Mouse (Mus musculus): ENCODE results near the gene Cubn. TPM values are rescaled to one million over a fixed set of nuclear protein-coding genes. Genes with fewer than 3 reads are reported as not detected.
A peak's percentile ranks its signal among the peaks of the same experiment; 100 is the strongest.

Cubn gene
- polyA plus RNA-seq, 1 experiment from 2014 or later = 5.2 TPM

- peak; percentile 94 for DNase-seq (ENCODE audit: low spot score)
- Histone ChIP-seq H3K4me1 (replicated peaks; ENCODE audit: control insufficient read depth, insufficient read depth, low read length) (peaks cover 10% of the 10 kb centered on the region; the same call in 1 of the 2 replicates), H3K9ac (ENCODE audit: low read length) (peak within 1 kb of the TSS; percentile 62), H3K36me3 (ENCODE audit: control insufficient read depth, insufficient read depth, low read length) (peaks cover 4% of the 10 kb centered on the region; the same call in 1 of the 2 replicates), H3K9me3 (ENCODE audit: control insufficient read depth, low read length) (no peaks in the 10 kb centered on the region), H3K4me2 (ENCODE audit: low read length) (peak within 1 kb of the TSS; percentile 74), H3K27ac (ENCODE audit: low read depth) (peak within 1 kb of the TSS; percentile 47), H3K4me3 (ENCODE audit: low read depth, low read length) (peak within 1 kb of the TSS; percentile 58), H3K27me3 (replicated peaks; ENCODE audit: control insufficient read depth, insufficient read depth, low read length) (no peaks in the 10 kb centered on the region)
- WGBS = under 1% methylated on average over 37 of the region's 37 CpGs
- ATAC-seq (replicated peaks; ENCODE audit: low FRiP score, low TSS enrichment, low read depth) = peak; percentile 98
Observed at GRCm38 (mm10) chr2:13271165-13271957, 220.3 kb downstream of the Cubn start, which contains the start of gene Rsu1. Rsu1 (minus strand) TSS chr2:13271415.

GRCm38 (mm10) chr2:13270736-13271135, 220.9 kb downstream of the Cubn start:
- Histone ChIP-seq H3K4me1 (replicated peaks; ENCODE audit: control insufficient read depth, insufficient read depth, low read length) (peaks cover 10% of the 10 kb centered on the region; the same call in 1 of the 2 replicates), H3K9me3 (ENCODE audit: control insufficient read depth, low read length) (no peaks in the 10 kb centered on the region), H3K27me3 (replicated peaks; ENCODE audit: control insufficient read depth, insufficient read depth, low read length) (no peaks in the 10 kb centered on the region), H3K4me3 (ENCODE audit: low read depth, low read length) (peak overlapping the region; percentile 58), H3K36me3 (ENCODE audit: control insufficient read depth, insufficient read depth, low read length) (peaks cover 4% of the 10 kb centered on the region; the same call in 1 of the 2 replicates), H3K9ac (ENCODE audit: low read length) (peak overlapping the region; percentile 62), H3K4me2 (ENCODE audit: low read length) (peak overlapping the region; percentile 74), H3K27ac (ENCODE audit: low read depth) (peak overlapping the region; percentile 47)
- 36% methylated on average over 8 of the region's 8 CpGs for WGBS
- DNase-seq (ENCODE audit: low spot score) (no peak), ATAC-seq (replicated peaks; ENCODE audit: low FRiP score, low TSS enrichment, low read depth) (0 out of 2 replicates have a peak, but pooled peaks have one; percentile 1)

GRCm38 (mm10) chr2:13268681-13269293, 222.8 kb downstream of the Cubn start:
- no peaks in the 10 kb centered on the region for H3K9me3 ChIP-seq (ENCODE audit: control insufficient read depth, low read length)
- WGBS = 93% methylated on average over 4 of the region's 4 CpGs
- H3K36me3 ChIP-seq (ENCODE audit: control insufficient read depth, insufficient read depth, low read length) = peaks cover 4% of the 10 kb centered on the region; the same call in 1 of the 2 replicates
- peaks cover 10% of the 10 kb centered on the region; the same call in 1 of the 2 replicates for H3K4me1 ChIP-seq (replicated peaks; ENCODE audit: control insufficient read depth, insufficient read depth, low read length)
- ATAC-seq (replicated peaks; ENCODE audit: low FRiP score, low TSS enrichment, low read depth) = no peak
- no peak overlapping the region for H3K4me2 ChIP-seq (ENCODE audit: low read length)
- no peak overlapping the region for H3K27ac ChIP-seq (ENCODE audit: low read depth)
- H3K27me3 ChIP-seq (replicated peaks; ENCODE audit: control insufficient read depth, insufficient read depth, low read length) = no peaks in the 10 kb centered on the region
- H3K9ac ChIP-seq (ENCODE audit: low read length) = no peak overlapping the region
- no peak for DNase-seq (ENCODE audit: low spot score)
- H3K4me3 ChIP-seq (ENCODE audit: low read depth, low read length) = no peak overlapping the region

DNA sequence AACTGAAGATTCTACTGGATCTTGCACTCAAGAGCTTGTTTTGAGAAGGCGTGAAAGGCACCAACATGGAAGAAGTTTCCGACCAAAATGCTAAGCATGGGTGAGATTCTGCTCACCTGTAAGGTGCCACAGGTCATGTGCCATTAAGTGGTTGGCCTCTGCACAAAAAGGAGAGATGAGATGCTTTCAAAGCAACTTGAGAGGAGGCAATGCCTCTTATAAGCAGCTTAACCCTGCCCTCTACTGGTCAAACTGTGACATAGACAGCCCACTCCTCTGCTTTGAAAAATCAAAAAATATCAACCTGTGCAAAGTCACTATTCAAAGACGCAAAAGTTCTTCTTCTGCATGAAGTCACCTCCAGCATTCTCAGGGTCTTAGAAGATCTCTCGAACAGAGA, 226.7 kb downstream of the Cubn start:
- ATAC-seq (replicated peaks; ENCODE audit: low FRiP score, low TSS enrichment, low read depth) = peak; percentile 21; the same call in 1 of the 2 replicates
- H3K9ac ChIP-seq (ENCODE audit: low read length) = no peak overlapping the region
- peak; percentile 61 for DNase-seq (ENCODE audit: low spot score)
- no peaks in the 10 kb centered on the region for H3K9me3 ChIP-seq (ENCODE audit: control insufficient read depth, low read length)
- no peak overlapping the region for H3K4me2 ChIP-seq (ENCODE audit: low read length)
- H3K4me3 ChIP-seq (ENCODE audit: low read depth, low read length) = no peak overlapping the region
- no peaks in the 10 kb centered on the region for H3K27me3 ChIP-seq (replicated peaks; ENCODE audit: control insufficient read depth, insufficient read depth, low read length)
- H3K27ac ChIP-seq (ENCODE audit: low read depth) = no peak overlapping the region
- WGBS = 57% methylated on average over 4 of the region's 4 CpGs
- peaks cover 7% of the 10 kb centered on the region; the same call in 1 of the 2 replicates for H3K36me3 ChIP-seq (ENCODE audit: control insufficient read depth, insufficient read depth, low read length)
- peaks cover 2% of the 10 kb centered on the region; the same call in 1 of the 2 replicates for H3K4me1 ChIP-seq (replicated peaks; ENCODE audit: control insufficient read depth, insufficient read depth, low read length)

- H3K4me2 ChIP-seq (ENCODE audit: low read length) = no peak overlapping the region
Observed at GRCm38 (mm10) chr2:13263150-13263549, 228.5 kb downstream of the Cubn start.

DNA sequence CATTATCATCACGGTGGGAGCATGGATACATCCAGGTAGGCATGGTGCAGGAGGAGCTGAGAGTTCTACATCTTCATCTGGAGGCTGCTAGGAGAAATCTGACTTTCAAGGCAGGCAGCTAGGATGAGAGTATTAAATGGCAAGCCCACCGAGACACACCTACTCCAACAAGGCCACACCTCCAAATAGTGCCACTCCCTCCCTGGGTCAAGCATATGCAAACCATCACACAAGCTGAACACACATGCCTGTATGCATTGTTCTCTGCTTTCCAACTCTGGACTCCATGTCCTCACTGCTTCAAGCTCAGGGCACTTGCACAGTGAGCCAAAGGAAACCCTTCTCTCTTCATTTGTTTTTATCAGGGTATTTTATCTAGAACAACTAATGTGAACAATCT, 233.0 kb downstream of the Cubn start:
- ATAC-seq (replicated peaks; ENCODE audit: low FRiP score, low TSS enrichment, low read depth) (no peak), DNase-seq (ENCODE audit: low spot score) (no peak)
- H3K36me3 ChIP-seq (ENCODE audit: control insufficient read depth, insufficient read depth, low read length) = peaks cover 10% of the 10 kb centered on the region
- H3K4me1 ChIP-seq (replicated peaks; ENCODE audit: control insufficient read depth, insufficient read depth, low read length) = no peaks in the 10 kb centered on the region
- H3K27me3 ChIP-seq (replicated peaks; ENCODE audit: control insufficient read depth, insufficient read depth, low read length) = no peaks in the 10 kb centered on the region
- H3K4me2 ChIP-seq (ENCODE audit: low read length) = no peak overlapping the region
- no peak overlapping the region for H3K27ac ChIP-seq (ENCODE audit: low read depth)
- no peak overlapping the region for H3K4me3 ChIP-seq (ENCODE audit: low read depth, low read length)
- H3K9ac ChIP-seq (ENCODE audit: low read length) = no peak overlapping the region
- H3K9me3 ChIP-seq (ENCODE audit: control insufficient read depth, low read length) = peaks cover 3% of the 10 kb centered on the region
- WGBS = 71% methylated on average over 2 of the region's 2 CpGs

More at GRCm38 (mm10) chr2:13263150-13263549, 228.5 kb downstream of the Cubn start:
- WGBS = 72% methylated on average over 4 of the region's 4 CpGs
- no peak overlapping the region for H3K27ac ChIP-seq (ENCODE audit: low read depth)
- no peaks in the 10 kb centered on the region for H3K27me3 ChIP-seq (replicated peaks; ENCODE audit: control insufficient read depth, insufficient read depth, low read length)
- no peak overlapping the region for H3K9ac ChIP-seq (ENCODE audit: low read length)
- H3K36me3 ChIP-seq (ENCODE audit: control insufficient read depth, insufficient read depth, low read length) = peaks cover 7% of the 10 kb centered on the region; the same call in 1 of the 2 replicates
- no peak for DNase-seq (ENCODE audit: low spot score)
- no peak for ATAC-seq (replicated peaks; ENCODE audit: low FRiP score, low TSS enrichment, low read depth)
- H3K4me3 ChIP-seq (ENCODE audit: low read depth, low read length) = no peak overlapping the region
- H3K4me1 ChIP-seq (replicated peaks; ENCODE audit: control insufficient read depth, insufficient read depth, low read length) = no peaks in the 10 kb centered on the region
- H3K9me3 ChIP-seq (ENCODE audit: control insufficient read depth, low read length) = no peaks in the 10 kb centered on the region

DNA sequence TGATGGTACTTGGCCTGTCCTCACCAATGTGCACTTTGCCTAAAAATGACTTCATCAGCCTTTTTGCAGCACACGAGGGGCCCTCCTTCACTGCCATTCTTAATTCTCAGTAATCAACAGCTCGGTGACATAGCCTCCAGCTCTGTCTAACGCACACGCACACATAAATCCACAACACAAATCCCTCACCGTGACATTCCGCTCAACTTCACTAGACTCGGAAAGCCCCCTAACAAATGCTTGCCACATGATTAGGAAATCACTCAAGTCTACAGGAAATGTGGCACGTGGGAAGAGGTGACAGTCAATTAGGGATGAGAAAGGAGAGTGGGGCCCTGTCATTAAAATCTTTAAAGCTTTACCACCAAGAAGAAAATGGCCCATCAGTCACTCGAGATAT, 250.9 kb downstream of the Cubn start:
- H3K9me3 ChIP-seq (ENCODE audit: control insufficient read depth, low read length) = no peaks in the 10 kb centered on the region
- DNase-seq (ENCODE audit: low spot score) = no peak
- no peak overlapping the region for H3K9ac ChIP-seq (ENCODE audit: low read length)
- 66% methylated on average over 9 of the region's 9 CpGs for WGBS
- no peak for ATAC-seq (replicated peaks; ENCODE audit: low FRiP score, low TSS enrichment, low read depth)
- H3K4me2 ChIP-seq (ENCODE audit: low read length) = no peak overlapping the region
- H3K4me1 ChIP-seq (replicated peaks; ENCODE audit: control insufficient read depth, insufficient read depth, low read length) = no peaks in the 10 kb centered on the region
- H3K36me3 ChIP-seq (ENCODE audit: control insufficient read depth, insufficient read depth, low read length) = peaks cover 5% of the 10 kb centered on the region; the same call in 1 of the 2 replicates
- no peak overlapping the region for H3K4me3 ChIP-seq (ENCODE audit: low read depth, low read length)
- no peak overlapping the region for H3K27ac ChIP-seq (ENCODE audit: low read depth)
- no peaks in the 10 kb centered on the region for H3K27me3 ChIP-seq (replicated peaks; ENCODE audit: control insufficient read depth, insufficient read depth, low read length)

DNA sequence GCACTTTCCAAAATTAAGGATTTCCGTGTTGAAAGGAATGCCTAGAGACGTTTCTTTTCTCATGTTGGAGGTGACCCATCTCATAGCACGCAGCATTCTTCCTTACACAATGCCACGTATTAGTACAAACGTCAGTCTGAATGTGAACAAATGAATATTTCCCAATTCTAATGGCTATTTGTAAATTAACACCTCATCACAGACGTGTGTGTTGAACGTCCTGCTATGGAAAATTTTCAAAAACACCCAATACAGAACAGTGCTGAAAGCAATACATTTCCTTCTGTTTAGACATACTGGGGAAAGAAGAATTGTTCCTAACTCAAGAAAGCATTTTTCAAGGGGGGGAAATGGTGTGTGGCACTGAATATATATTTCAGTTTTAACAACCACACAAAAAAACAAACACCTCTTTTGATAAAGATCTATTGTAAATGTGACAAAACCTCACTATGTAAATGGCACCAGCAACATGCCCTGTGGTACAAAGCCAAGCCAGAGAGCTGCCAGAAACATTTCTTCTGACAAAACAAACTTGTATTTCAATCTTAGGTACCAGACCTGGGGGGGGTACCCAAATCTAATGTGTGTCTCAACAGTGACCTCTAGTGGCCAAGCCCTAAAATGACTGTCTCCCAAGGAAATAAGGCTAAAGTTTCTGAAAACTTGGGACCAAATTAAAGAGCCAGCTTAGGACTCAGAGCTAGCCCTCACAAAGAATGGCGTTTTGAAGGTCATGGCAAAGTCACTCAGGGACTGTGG, 254.3 kb downstream of the Cubn start:
- Histone ChIP-seq H3K27me3 (replicated peaks; ENCODE audit: control insufficient read depth, insufficient read depth, low read length) (no peaks in the 10 kb centered on the region), H3K9ac (ENCODE audit: low read length) (no peak overlapping the region), H3K4me1 (replicated peaks; ENCODE audit: control insufficient read depth, insufficient read depth, low read length) (no peaks in the 10 kb centered on the region), H3K9me3 (ENCODE audit: control insufficient read depth, low read length) (no peaks in the 10 kb centered on the region), H3K4me2 (ENCODE audit: low read length) (no peak overlapping the region), H3K27ac (ENCODE audit: low read depth) (no peak overlapping the region), H3K4me3 (ENCODE audit: low read depth, low read length) (no peak overlapping the region), H3K36me3 (ENCODE audit: control insufficient read depth, insufficient read depth, low read length) (peaks cover 5% of the 10 kb centered on the region; the same call in 1 of the 2 replicates)
- 0 out of 2 replicates have a peak, but pooled peaks have one; percentile 14 for ATAC-seq (replicated peaks; ENCODE audit: low FRiP score, low TSS enrichment, low read depth)
- peak; percentile 59 for DNase-seq (ENCODE audit: low spot score)
- 51% methylated on average over 8 of the region's 8 CpGs for WGBS
